Mouse (Mus musculus) CH12.LX (cell line): ENCODE data around the gene Sec24d. TPM values are rescaled to one million over a fixed set of nuclear protein-coding genes. Genes with fewer than 3 reads are reported as not detected.

ENCODE experiments used
- DNase-seq: peaks from one replicate; pipeline ENCODE4 v3.0.0-alpha.2; 2013; ENCODE audit errors: extremely low read depth
- H3K27ac ChIP-seq: 2 replicates; pipeline ENCODE4 v1.5.1; 2012; ENCODE audit warnings: low read depth, mild to moderate bottlenecking, control low read depth, moderate library complexity; ENCODE audit not compliant: insufficient read depth
- H3K27me3 ChIP-seq: replicated peaks from 2 replicates; pipeline ENCODE3; 2012; ENCODE audit warnings: inconsistent platforms
- H3K36me3 ChIP-seq, 2 experiments: replicated peaks in 1 of 2; 2 replicates each; pipeline versions ENCODE3 to v1.6.1; 2012; ENCODE audit warnings: inconsistent platforms in 1 of 2, low read length in 1 of 2, mild to moderate bottlenecking in 1 of 2, mixed read lengths in 1 of 2, moderate library complexity in 1 of 2; ENCODE audit not compliant: control insufficient read depth in 1 of 2, insufficient read depth in 1 of 2
- H3K4me1 ChIP-seq, 2 experiments: 2 replicates each; pipeline ENCODE4 v1.6.1; 2012; ENCODE audit warnings: inconsistent platforms in 1 of 2, moderate library complexity in 1 of 2; ENCODE audit not compliant: insufficient read depth in 2 of 2, control insufficient read depth in 1 of 2
- H3K4me2 ChIP-seq: 2 replicates; pipeline ENCODE4 v1.6.1; 2012; ENCODE audit warnings: low read depth, mild to moderate bottlenecking, control low read depth; ENCODE audit not compliant: poor library complexity, insufficient read depth, severe bottlenecking
- H3K4me3 ChIP-seq, 3 experiments: fragments of 150-350 bp in 1 of 3; sonication (generic) in 1 of 3; replicated peaks in 1 of 3; 2 replicates each; pipeline versions ENCODE3 to v1.5.1; 2011 to 2012; ENCODE audit warnings: low read depth in 2 of 3, low read length in 2 of 3, mild to moderate bottlenecking in 2 of 3, moderate library complexity in 2 of 3, control low read depth in 1 of 3, improper control_type of control experiment in 1 of 3, inconsistent platforms in 1 of 3, mixed read lengths in 1 of 3; ENCODE audit not compliant: poor library complexity in 1 of 3
- H3K79me2 ChIP-seq: replicated peaks from 2 replicates; pipeline ENCODE4 v1.6.1; 2012; ENCODE audit warnings: mild to moderate bottlenecking, moderate library complexity; ENCODE audit not compliant: control insufficient read depth, poor library complexity, insufficient read depth, severe bottlenecking; ENCODE audit errors: extremely low read depth
- H3K9ac ChIP-seq: 2 replicates; pipeline ENCODE4 v1.6.1; 2012; ENCODE audit warnings: low read depth, mild to moderate bottlenecking, control low read depth, moderate library complexity; ENCODE audit not compliant: insufficient read depth
- H3K9me3 ChIP-seq: replicated peaks from 2 replicates; pipeline ENCODE3; 2012; ENCODE audit warnings: low read length, inconsistent platforms, mixed read lengths
- CHD1 ChIP-seq: IDR thresholded peaks from 2 replicates; pipeline ENCODE4 v1.6.1; 2012; ENCODE audit warnings: low read depth, low read length, improper control_type of control experiment, inconsistent platforms
- CTCF ChIP-seq, 2 experiments: IDR thresholded peaks in 1 of 2; conservative IDR thresholded peaks in 1 of 2; 2 replicates each; pipeline ENCODE4 v1.5.1; 2011 to 2012; ENCODE audit warnings: low read depth in 2 of 2, low read length in 2 of 2, improper control_type of control experiment in 1 of 2, inconsistent platforms in 1 of 2, mild to moderate bottlenecking in 1 of 2, moderate library complexity in 1 of 2
- ELF1 ChIP-seq: IDR thresholded peaks from 2 replicates; pipeline ENCODE4 v1.6.1; 2014; ENCODE audit warnings: low read depth, mild to moderate bottlenecking, inconsistent platforms, low read length, improper control_type of control experiment
- EP300 ChIP-seq: IDR thresholded peaks from 2 replicates; pipeline ENCODE4 v1.6.1; 2011; ENCODE audit warnings: low read length, improper control_type of control experiment
- GABPA ChIP-seq: IDR thresholded peaks from 2 replicates; pipeline ENCODE4 v1.6.1; 2012; ENCODE audit warnings: low read depth, low read length, improper control_type of control experiment, inconsistent platforms; ENCODE audit not compliant: insufficient replicate concordance
- HCFC1 ChIP-seq: IDR thresholded peaks from 2 replicates; pipeline ENCODE4 v1.6.1; 2012; ENCODE audit warnings: low read depth, mild to moderate bottlenecking, inconsistent platforms, low read length, improper control_type of control experiment
- KAT2A ChIP-seq: IDR thresholded peaks from 2 replicates; pipeline ENCODE4 v1.6.1; 2012; ENCODE audit warnings: low read length, improper control_type of control experiment, inconsistent platforms; ENCODE audit not compliant: insufficient replicate concordance
- MAFK ChIP-seq: IDR thresholded peaks from 2 replicates; pipeline ENCODE4 v1.6.1; 2011; ENCODE audit warnings: low read length, improper control_type of control experiment; ENCODE audit not compliant: insufficient replicate concordance
- MAX ChIP-seq: IDR thresholded peaks from 2 replicates; pipeline ENCODE4 v1.6.1; 2011; ENCODE audit warnings: low read length, improper control_type of control experiment
- MXI1 ChIP-seq: IDR thresholded peaks from 2 replicates; pipeline ENCODE4 v1.6.1; 2011; ENCODE audit warnings: mild to moderate bottlenecking, low read depth, low read length, improper control_type of control experiment
- NRF1 ChIP-seq: IDR thresholded peaks from 2 replicates; pipeline ENCODE4 v1.6.1; 2014; ENCODE audit warnings: low read depth, mild to moderate bottlenecking, inconsistent platforms, low read length, improper control_type of control experiment, moderate library complexity
- TBP ChIP-seq: conservative IDR thresholded peaks from 2 replicates; pipeline ENCODE4 v1.6.1; 2011; ENCODE audit warnings: low read depth, low read length, improper control_type of control experiment
- TCF12 ChIP-seq: IDR thresholded peaks from 2 replicates; pipeline ENCODE4 v1.6.1; 2014; ENCODE audit warnings: low read depth, mild to moderate bottlenecking, inconsistent platforms, low read length, improper control_type of control experiment
- ZMIZ1 ChIP-seq: IDR thresholded peaks from 2 replicates; pipeline ENCODE4 v1.6.1; 2012; ENCODE audit warnings: low read depth, mild to moderate bottlenecking, inconsistent platforms, low read length, improper control_type of control experiment
- dilution Hi-C: fragments of 300-500 bp; cut with MboI; formaldehyde crosslinking; loops from 2 replicates; pipeline ENCODE4 v1.14.3; 2020; ENCODE audit warnings: low sequenced_read_pairs; ENCODE audit not compliant: extremely low pct_unique_long_range_greater_than_20kb, extremely low pct_ligation_motif_present
- in situ Hi-C: fragments of 300-500 bp; cut with MboI; formaldehyde crosslinking; loops from 3 replicates; pipeline ENCODE4 v1.14.3; 2019; ENCODE audit warnings: low sequenced_read_pairs, low pct_ligation_motif_present, low pct_unique_long_range_greater_than_20kb, mixed read lengths
- polyA plus RNA-seq: library from polyadenylated mRNA; unstranded; fragments of >175 nt; gene quantifications from 2 replicates; pipeline ENCODE4 v1.2.1, GENCODE M21; 2012; ENCODE audit warnings: low read depth; ENCODE audit not compliant: insufficient read length
- total RNA-seq, 2 experiments: library from RNA; depleted of rRNA; stranded (reverse); fragments of 300-350 nt in 1 of 2; fragments of >200 nt in 1 of 2; gene quantifications; 2 replicates each; pipeline ENCODE4 v1.2.3; 2012 to 2014

The Sec24d gene
- total and polyA plus RNA-seq, 3 experiments: 33.1 to 51.4 (median 45.8) TPM

- peak; percentile 44; the same call in 1 of the 2 replicates for TF ChIP-seq CHD1
- TF ChIP-seq MAFK: peak; percentile 24; the same call in 1 of the 2 replicates
- TF ChIP-seq EP300: 0 out of 2 replicates have a peak, but pooled peaks have one; percentile 18
- TF ChIP-seq HCFC1: no peak
- TF ChIP-seq MXI1: peak; percentile 31; the same call in 1 of the 2 replicates
- no peak for TF ChIP-seq NRF1
- 0 out of 2 replicates have a peak, but pooled peaks have one; percentile 8 for TF ChIP-seq ZMIZ1
- peak; percentile 58; the same call in 1 of the 2 replicates for TF ChIP-seq MAX
- in situ Hi-C loops: no loop called here
- Histone ChIP-seq H3K4me2 (peak overlapping the region; percentile 82; the same call in 1 of the 2 replicates), H3K4me1 (peaks cover 3 to 25% of the 10 kb centered on the region in 2 experiments; a peak in 3 of 4 replicates), H3K79me2 (peaks cover 16% of the 10 kb centered on the region; the same call in 1 of the 2 replicates), H3K27ac (0 out of 2 replicates have a peak overlapping the region, but pooled peaks have one; percentile 2), H3K9me3 (no peaks in the 10 kb centered on the region), H3K36me3 (peaks cover 23 to 31% of the 10 kb centered on the region in 2 experiments), H3K4me3 (peak overlapping the region; percentile 74 to 92 (median 81)), H3K27me3 (no peaks in the 10 kb centered on the region), H3K9ac (peak overlapping the region; percentile 61)
- peak; percentile 47 for DNase-seq
- dilution Hi-C loops: no loop called here
Measured at GRCm38 (mm10) chr3:123267741-123268201, 516 bp downstream of the Sec24d start.

DNA sequence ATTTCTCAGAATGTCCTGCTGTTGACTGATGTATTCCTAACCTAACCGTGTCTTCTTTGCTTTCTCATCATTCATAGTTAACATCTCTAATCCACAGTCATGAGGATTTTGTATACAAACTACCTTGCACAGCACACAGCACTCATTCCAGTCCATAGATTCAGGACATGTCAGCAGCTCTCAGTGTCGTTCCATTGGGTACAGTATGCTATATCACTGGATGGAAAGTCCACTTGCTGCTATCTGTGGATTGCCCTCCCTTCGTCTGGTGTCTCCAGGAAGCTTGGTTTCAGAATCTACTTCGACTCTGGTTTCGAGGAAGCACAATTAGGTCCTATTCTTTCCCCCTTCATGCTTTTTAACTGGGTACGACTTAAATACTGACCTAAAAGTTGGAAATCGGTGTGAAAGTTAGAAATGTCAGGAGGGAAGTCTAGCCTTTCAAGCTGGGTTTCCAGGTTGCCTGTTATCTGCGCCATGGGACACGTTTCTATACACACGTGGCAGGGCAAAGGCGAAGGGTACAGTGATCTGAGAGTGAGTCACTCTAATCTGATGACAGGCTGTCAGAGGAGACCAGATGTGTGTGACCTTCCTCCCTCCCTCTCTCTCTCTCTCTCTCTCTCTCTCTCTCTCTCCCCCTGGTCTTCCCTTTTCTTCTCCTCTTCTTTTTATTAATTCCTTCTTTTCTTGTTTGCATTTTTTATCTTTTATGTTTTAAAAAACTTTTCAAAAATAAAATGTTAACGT, 15.8 kb downstream of the Sec24d start:
- peaks cover 4% of the 10 kb centered on the region for H3K79me2 ChIP-seq
- H3K27ac ChIP-seq: no peak overlapping the region
- peaks cover 54 to 73% of the 10 kb centered on the region in 2 experiments for H3K36me3 ChIP-seq
- in situ Hi-C loops (no loop called here), dilution Hi-C loops (no loop called here)
- TF ChIP-seq TCF12: no peak
- no peak for TF ChIP-seq CTCF (conservative IDR thresholded peaks at IDR 0.05 in 1 of 2, IDR thresholded peaks at IDR 0.05 in 1 of 2; ENCODE audit: low read depth in 2 of 2, low read length in 2 of 2)
- no peak for TF ChIP-seq KAT2A
- no peak for TF ChIP-seq GABPA
- TF ChIP-seq ELF1: no peak
- no peak for TF ChIP-seq TBP
- H3K27me3 ChIP-seq: no peaks in the 10 kb centered on the region
- H3K4me3 ChIP-seq: no peak overlapping the region
- no peaks in the 10 kb centered on the region for H3K4me1 ChIP-seq
- no peak for DNase-seq
- no peaks in the 10 kb centered on the region for H3K9me3 ChIP-seq
- no peak overlapping the region for H3K9ac ChIP-seq
- H3K4me2 ChIP-seq: no peak overlapping the region
